Comparison of ENCODE assay signal across 8 mouse cellular contexts in the genomic region with DNA sequence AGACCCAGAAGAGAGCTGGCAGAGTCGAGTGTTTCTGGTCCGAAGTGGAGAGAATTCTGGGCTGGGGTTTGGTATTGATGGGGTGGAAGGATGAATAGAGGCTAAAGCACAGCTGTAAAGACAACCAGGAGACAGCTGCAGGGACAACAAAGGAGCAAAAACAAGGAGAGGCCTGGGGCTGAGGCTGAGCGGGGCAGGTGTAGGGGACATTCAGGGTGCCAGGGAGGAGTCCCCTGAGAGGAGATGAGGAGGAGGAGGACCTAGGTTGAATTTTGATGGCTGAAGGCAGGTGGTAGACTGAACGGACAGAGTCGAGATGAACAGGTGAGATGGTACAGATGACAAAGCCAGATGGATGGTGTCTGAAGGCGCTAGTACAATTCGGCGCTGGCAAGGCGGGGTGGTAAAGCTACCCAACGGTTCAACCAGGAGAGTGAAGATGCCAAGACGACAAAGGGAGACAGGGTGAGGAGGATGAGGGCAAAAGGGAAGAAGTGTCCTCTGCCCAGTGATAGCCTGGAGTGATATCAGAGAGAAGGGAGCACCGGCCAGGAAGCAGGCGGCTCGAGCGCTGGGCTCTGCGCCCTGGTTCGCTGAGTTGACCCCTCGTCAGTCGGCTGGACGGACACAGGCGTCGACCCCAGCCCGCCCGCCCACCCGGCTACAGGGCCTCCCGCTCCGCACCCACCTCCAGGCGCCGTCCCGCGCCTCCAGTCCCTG. TPM values are rescaled to one million over a fixed set of nuclear protein-coding genes. Genes with fewer than 3 reads are reported as not detected.
DNase-seq lines count a peak whose midpoint lies in the region; ATAC-seq and TF ChIP-seq lines count a peak whose summit lies in the region.

No protein-coding gene starts in this region.

- peak overlapping the region; percentile 57 for H3K4me3 ChIP-seq in kidney, adult 2 months (ENCODE audit: insufficient read depth, low read depth, low read length)
- H3K4me3 ChIP-seq in brown adipose tissue, adult 24 weeks (ENCODE audit: insufficient read depth, low read depth, low read length), result peak overlapping the region; percentile 58
- peak overlapping the region; percentile 70 for H3K4me3 ChIP-seq in hindbrain, embryonic 12.5 days
- peak overlapping the region; percentile 50 for H3K4me3 ChIP-seq in midbrain, embryonic 13.5 days (replicated peaks)

- H3K27ac ChIP-seq in kidney, adult 2 months (ENCODE audit: insufficient read depth, low read depth, low read length), result no peak overlapping the region
- no peak overlapping the region for H3K27ac ChIP-seq in brown adipose tissue, adult 24 weeks (replicated peaks; ENCODE audit: low read depth, low read length)
- peak overlapping the region; percentile 76; the same call in 1 of the 2 replicates for H3K27ac ChIP-seq in hindbrain, embryonic 12.5 days
- H3K27ac ChIP-seq in midbrain, embryonic 13.5 days, result peak overlapping the region; percentile 70

- no peak; the same call in none of the 2 replicates for ATAC-seq in hindbrain, embryonic 12.5 days (ENCODE audit: low FRiP score)
- ATAC-seq in midbrain, embryonic 13.5 days, result no peak; the same call in 1 of the 2 replicates

- whole genome bisulfite sequencing in kidney, adult 2 months, result 11% methylated on average over 31 of the region's 31 CpGs
- 7% methylated on average over 31 of the region's 31 CpGs for WGBS in hindbrain, embryonic 12.5 days
- 7% methylated on average over 31 of the region's 31 CpGs for WGBS in midbrain, embryonic 13.5 days

- TF ChIP-seq POLR2A in kidney, adult 2 months (IDR thresholded peaks at IDR 0.05; ENCODE audit: low read depth, low read length), result no peak

- no peaks in the 10 kb centered on the region for H3K9me3 ChIP-seq in hindbrain, embryonic 12.5 days (replicated peaks)
- no peaks in the 10 kb centered on the region for H3K9me3 ChIP-seq in midbrain, embryonic 13.5 days

- H3K4me2 ChIP-seq in hindbrain, embryonic 12.5 days (replicated peaks), result peak overlapping the region; percentile 81
- peak overlapping the region; percentile 84 for H3K4me2 ChIP-seq in midbrain, embryonic 13.5 days (replicated peaks)

- TF ChIP-seq CTCF in kidney, adult 2 months (conservative IDR thresholded peaks at IDR 0.05; ENCODE audit: insufficient read depth, insufficient read length, low read depth, low read length), result no peak

- no peak for DNase-seq in kidney, adult 2 months
- DNase-seq in kidney, postnatal 25 days, result no peak
- no peak for DNase-seq in natural killer cell, adult 2 months (ENCODE audit: low spot score in 2 of 2)
- DNase-seq in ovary, postnatal 14 days (ENCODE audit: low spot score), result no peak
- DNase-seq in MN1 (ENCODE audit: low spot score), result no peak

- H3K4me1 ChIP-seq in kidney, adult 2 months (ENCODE audit: control insufficient read depth, insufficient read depth, low read length), result peaks cover 2% of the 10 kb centered on the region; the same call in 1 of the 2 replicates
- peaks cover 6% of the 10 kb centered on the region for H3K4me1 ChIP-seq in brown adipose tissue, adult 24 weeks (ENCODE audit: control insufficient read depth, insufficient read depth, insufficient read length, low read length)
- H3K4me1 ChIP-seq in hindbrain, embryonic 12.5 days, result peaks cover 21% of the 10 kb centered on the region
- H3K4me1 ChIP-seq in midbrain, embryonic 13.5 days (replicated peaks), result peaks cover 36% of the 10 kb centered on the region

- no peaks in the 10 kb centered on the region; the same call in 1 of the 2 replicates for H3K36me3 ChIP-seq in kidney, adult 2 months (ENCODE audit: control insufficient read depth, insufficient read depth, low read length)
- peaks cover 34% of the 10 kb centered on the region for H3K36me3 ChIP-seq in hindbrain, embryonic 12.5 days
- H3K36me3 ChIP-seq in midbrain, embryonic 13.5 days, result peaks cover 42% of the 10 kb centered on the region

- peak overlapping the region; percentile 90 for H3K9ac ChIP-seq in hindbrain, embryonic 12.5 days
- H3K9ac ChIP-seq in midbrain, embryonic 13.5 days (replicated peaks), result peak overlapping the region; percentile 75

- no peaks in the 10 kb centered on the region for H3K27me3 ChIP-seq in kidney, adult 2 months (replicated peaks; ENCODE audit: control insufficient read depth, insufficient read depth, low read length)
- no peaks in the 10 kb centered on the region for H3K27me3 ChIP-seq in hindbrain, embryonic 12.5 days
- H3K27me3 ChIP-seq in midbrain, embryonic 13.5 days, result no peaks in the 10 kb centered on the region

RNA-seq across cellular contexts. Expression of gene Tigd3, which starts 0.5 kb away (rescaled TPM):
- 0.52 and 0.73 TPM in 2 replicates for polyA plus RNA-seq in kidney, adult 2 months (2012; rRNA removed)
- polyA plus RNA-seq in brown adipose tissue, adult 24 weeks (2012; ENCODE audit: insufficient read depth, insufficient read length, missing spikeins), result not detected in 2 replicates
- polyA plus RNA-seq in hindbrain, embryonic 12.5 days (2016; fragmentation: Nextera tagmentation; extraction: Ambion mirVana), result 11.0 and 11.3 TPM in 2 replicates
- polyA plus RNA-seq in midbrain, embryonic 13.5 days (2015; fragmentation: Nextera tagmentation; extraction: Ambion mirVana), result 16.4 and 16.9 TPM in 2 replicates

RNA-seq across cellular contexts. Expression of gene Slc25a45, which starts 15.8 kb away (rescaled TPM):
- 52.7 and 63.4 TPM in 2 replicates for polyA plus RNA-seq in kidney, adult 2 months (2012; rRNA removed)
- 2.3 and 2.4 TPM in 2 replicates for polyA plus RNA-seq in brown adipose tissue, adult 24 weeks (2012; ENCODE audit: insufficient read depth, insufficient read length, missing spikeins)
- 2.0 and 2.2 TPM in 2 replicates for polyA plus RNA-seq in hindbrain, embryonic 12.5 days (2016; fragmentation: Nextera tagmentation; extraction: Ambion mirVana)
- polyA plus RNA-seq in midbrain, embryonic 13.5 days (2015; fragmentation: Nextera tagmentation; extraction: Ambion mirVana), result 1.4 and 2.0 TPM in 2 replicates

RNA-seq across cellular contexts. Expression of gene Frmd8, which starts 18.4 kb away (rescaled TPM):
- 18.5 and 23.1 TPM in 2 replicates for polyA plus RNA-seq in kidney, adult 2 months (2012; rRNA removed)
- polyA plus RNA-seq in brown adipose tissue, adult 24 weeks (2012; ENCODE audit: insufficient read depth, insufficient read length, missing spikeins), result 6.6 and 7.0 TPM in 2 replicates
- 28.7 and 29.9 TPM in 2 replicates for polyA plus RNA-seq in hindbrain, embryonic 12.5 days (2016; fragmentation: Nextera tagmentation; extraction: Ambion mirVana)
- 16.8 and 19.0 TPM in 2 replicates for polyA plus RNA-seq in midbrain, embryonic 13.5 days (2015; fragmentation: Nextera tagmentation; extraction: Ambion mirVana)

RNA-seq across cellular contexts. Expression of gene Dpf2, which starts 19.4 kb away (rescaled TPM):
- polyA plus RNA-seq in kidney, adult 2 months (2012; rRNA removed), result 71.5 and 79.7 TPM in 2 replicates
- polyA plus RNA-seq in brown adipose tissue, adult 24 weeks (2012; ENCODE audit: insufficient read depth, insufficient read length, missing spikeins), result 22.6 and 36.6 TPM in 2 replicates
- 161 and 177 TPM in 2 replicates for polyA plus RNA-seq in hindbrain, embryonic 12.5 days (2016; fragmentation: Nextera tagmentation; extraction: Ambion mirVana)
- 157 and 158 TPM in 2 replicates for polyA plus RNA-seq in midbrain, embryonic 13.5 days (2015; fragmentation: Nextera tagmentation; extraction: Ambion mirVana)

RNA-seq across cellular contexts. Expression of gene Cdc42ep2, which starts 31.2 kb away (rescaled TPM):
- 12.0 and 12.2 TPM in 2 replicates for polyA plus RNA-seq in kidney, adult 2 months (2012; rRNA removed)
- polyA plus RNA-seq in brown adipose tissue, adult 24 weeks (2012; ENCODE audit: insufficient read depth, insufficient read length, missing spikeins), result 4.0 and 5.4 TPM in 2 replicates
- polyA plus RNA-seq in hindbrain, embryonic 12.5 days (2016; fragmentation: Nextera tagmentation; extraction: Ambion mirVana), result 5.1 and 6.1 TPM in 2 replicates
- 7.5 and 7.8 TPM in 2 replicates for polyA plus RNA-seq in midbrain, embryonic 13.5 days (2015; fragmentation: Nextera tagmentation; extraction: Ambion mirVana)

Comparison
In these comparisons a context has a peak if more than half of its experiments do, and no peak if none do; other contexts are left out.
1. H3K27ac ChIP-seq: peak in hindbrain, embryonic 12.5 days (single experiment) and midbrain, embryonic 13.5 days (single experiment); none in kidney, adult 2 months (single experiment) and brown adipose tissue, adult 24 weeks (single experiment).
2. RNA of gene Slc25a45, which starts 15.8 kb away (polyA plus RNA-seq): 52.7 to 63.4 TPM in kidney, adult 2 months; 2.3 to 2.4 TPM in brown adipose tissue, adult 24 weeks, 1.4 to 2.0 TPM in midbrain, embryonic 13.5 days and 2.0 to 2.2 TPM in hindbrain, embryonic 12.5 days; every median in the first group is over 10 times any median in the second.
3. Peak in every context shown above with its lines, with median percentiles within 50 percentile points of each other: H3K4me3 ChIP-seq.